Mouse (Mus musculus) liver, postnatal 0 days (tissue): ENCODE data around the gene H1fx.

ENCODE experiments used
- CTCF ChIP-seq: sonication (generic); IDR thresholded peaks from 2 replicates; pipeline ENCODE4 v1.5.1; 2016; ENCODE audit warnings: antibody characterized with exemption, low read depth
- EP300 ChIP-seq: IDR thresholded peaks from 2 replicates; pipeline ENCODE4 v1.6.1; 2016; ENCODE audit warnings: antibody characterized with exemption, low read depth, mild to moderate bottlenecking

DNA sequence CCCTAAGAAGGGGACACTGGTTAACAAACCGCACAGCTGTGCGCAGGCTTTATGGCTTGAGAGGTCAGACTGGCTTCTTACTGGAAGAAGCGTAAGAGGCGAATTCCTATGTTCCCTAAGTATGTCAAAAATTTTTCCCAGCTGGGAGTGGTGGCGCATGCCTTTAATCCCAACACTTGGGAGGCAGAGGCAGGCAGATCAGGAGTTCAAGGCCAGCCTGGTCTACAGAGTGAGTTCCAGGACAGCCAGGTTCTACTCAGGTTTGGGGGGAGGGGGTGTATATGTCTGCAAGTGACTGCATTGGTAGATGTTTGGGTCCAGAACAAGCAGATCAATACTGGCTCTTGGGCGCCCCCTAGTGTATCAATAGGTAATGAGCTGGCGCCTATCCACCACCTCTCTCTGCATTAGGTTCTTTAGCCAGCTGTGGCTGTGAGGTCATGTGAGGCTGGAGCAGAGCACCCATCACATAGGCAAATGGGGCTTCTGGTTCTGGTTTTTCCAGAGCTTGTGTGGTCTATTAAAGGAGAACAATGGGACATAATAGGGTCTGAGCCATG is 16.3 kb upstream of the H1fx start:
- TF ChIP-seq EP300, result no peak
- peak; percentile 90 for TF ChIP-seq CTCF
